In genomic region chr3:96220765-96221639, GRCm38 (mm10) we compare ENCODE assay signal across 8 mouse cellular contexts. TPM values are rescaled to one million over a fixed set of nuclear protein-coding genes. Genes with fewer than 3 reads are reported as not detected.
A peak's percentile ranks its signal among the peaks of the same experiment; 100 is the strongest.
DNase-seq lines count a peak whose midpoint lies in the region; TF ChIP-seq lines count a peak whose summit lies in the region.

Gene Hist2h2ac (minus strand): TSS chr3:96220880.
Gene Hist2h2be (plus strand): TSS chr3:96221119.

- peak within 1 kb of the TSS; percentile 98 for H3K27ac ChIP-seq in left cerebral cortex, adult 2 months
- H3K27ac ChIP-seq in macrophage = peak within 1 kb of the TSS; percentile 95

- intact Hi-C loops in left cerebral cortex, adult 2 months (cut with DNase I) = loop anchor here (2.0 kb wide), 1 partner anchor 42 kb away; the partner anchor contains the start of gene Hist2h4

- peak within 1 kb of the TSS; percentile 77 for H3K4me3 ChIP-seq in left cerebral cortex, adult 2 months
- H3K4me3 ChIP-seq in macrophage (ENCODE audit: inconsistent target) = peak within 1 kb of the TSS; percentile 74

- H3K36me3 ChIP-seq in macrophage (ENCODE audit: inconsistent target) = no peaks in the 10 kb centered on the region

- WGBS in macrophage (ENCODE audit: missing documents) = 0% methylated on average over 35 of the region's 43 CpGs

- peak; percentile 7; the same call in 1 of the 2 replicates for TF ChIP-seq CTCF in left cerebral cortex, adult 2 months (IDR thresholded peaks at IDR 0.05)

- DNase-seq in adrenal gland, adult (ENCODE audit: inconsistent age in 2 of 2, low spot score in 1 of 2) = peak; percentile 93 to 99
- DNase-seq in embryo, embryonic 10 days (ENCODE audit: low spot score) = peak; percentile 90
- peak; percentile 72 to 75 for DNase-seq in gastrocnemius, adult 8-10 months (ENCODE audit: low spot score in 2 of 2)
- DNase-seq in hindlimb bud, embryonic 11.5 days (ENCODE audit: extremely low spot score, low read depth, low spot score) = peak; percentile 90
- peak; percentile 78 to 84 for DNase-seq in left cerebral cortex, adult 2 months (ENCODE audit: extremely low spot score in 1 of 2, low spot score in 2 of 2)
- DNase-seq in right cerebral cortex, adult 18-20 months = peak; percentile 90
- peak; percentile 72 for DNase-seq in urinary bladder, adult 2 months (ENCODE audit: low spot score)

- H3K79me2 ChIP-seq in macrophage (ENCODE audit: inconsistent target) = peaks cover 45% of the 10 kb centered on the region

RNA-seq across cellular contexts. Expression of gene Hist2h2ac, which starts in this region (rescaled TPM):
- 10 to 100 TPM in 2 of 4 experiments, 1 to 10 TPM in 2; 4.4 to 13.7 (median 9.9) TPM for total RNA-seq in gastrocnemius, adult 8-10 months (2022)
- 10 to 100 TPM; 20.6 to 30.5 TPM for total RNA-seq in left cerebral cortex, adult 2 months (2021)
- total RNA-seq in macrophage (2018; cell fraction: chromatin; rRNA removed) = 100 to 1,000 TPM in 3 of 26 experiments, 10 to 100 TPM in 22, 1 to 10 TPM in 1; 8.5 to 162 (median 33.3) TPM
- total RNA-seq in macrophage (2018; cell fraction: cytosol; rRNA removed) = 100 to 1,000 TPM in 1 of 26 experiments, 10 to 100 TPM in 24, 1 to 10 TPM in 1; 8.8 to 103 (median 28.1) TPM
- 100 to 1,000 TPM in 4 of 26 experiments, 10 to 100 TPM in 20, 1 to 10 TPM in 2; 7.5 to 119 (median 24.2) TPM for total RNA-seq in macrophage (2018; cell fraction: nucleus; rRNA removed)
- not detected in 3 replicates for polyA plus RNA-seq in macrophage (2018)
- 0.76 and 0.99 TPM in 2 replicates for polyA plus RNA-seq in urinary bladder, adult 2 months (2012; rRNA removed)

RNA-seq across cellular contexts. Expression of gene Hist2h2be, which starts in this region (rescaled TPM):
- 1 to 10 TPM; 4.3 to 5.9 (median 5.2) TPM for total RNA-seq in gastrocnemius, adult 8-10 months (2022)
- total RNA-seq in left cerebral cortex, adult 2 months (2021) = 1 to 10 TPM; 5.4 to 5.6 TPM
- 10 to 100 TPM in 6 of 26 experiments, 1 to 10 TPM in 14, under 1 TPM in 5, not detected in 1; 0.31 to 20.2 (median 2.9) TPM for total RNA-seq in macrophage (2018; cell fraction: chromatin; rRNA removed)
- 10 to 100 TPM in 2 of 26 experiments, 1 to 10 TPM in 24; 4.6 to 10.5 (median 6.7) TPM for total RNA-seq in macrophage (2018; cell fraction: cytosol; rRNA removed)
- total RNA-seq in macrophage (2018; cell fraction: nucleus; rRNA removed) = 10 to 100 TPM in 9 of 26 experiments, 1 to 10 TPM in 16, under 1 TPM in 1; 0.82 to 40.9 (median 7.9) TPM
- 5.7 to 13.3 TPM (median 6.8 TPM) in 3 replicates for polyA plus RNA-seq in macrophage (2018)
- 7.7 TPM in 2 replicates for polyA plus RNA-seq in urinary bladder, adult 2 months (2012; rRNA removed)

Comparison
In these comparisons a context has a peak if more than half of its experiments do, and no peak if none do; other contexts are left out.
1. Peak in every context shown above with its lines: DNase-seq, H3K4me3 ChIP-seq and H3K27ac ChIP-seq.